9 mouse cellular contexts compared by ENCODE assay signal in the genomic region with DNA sequence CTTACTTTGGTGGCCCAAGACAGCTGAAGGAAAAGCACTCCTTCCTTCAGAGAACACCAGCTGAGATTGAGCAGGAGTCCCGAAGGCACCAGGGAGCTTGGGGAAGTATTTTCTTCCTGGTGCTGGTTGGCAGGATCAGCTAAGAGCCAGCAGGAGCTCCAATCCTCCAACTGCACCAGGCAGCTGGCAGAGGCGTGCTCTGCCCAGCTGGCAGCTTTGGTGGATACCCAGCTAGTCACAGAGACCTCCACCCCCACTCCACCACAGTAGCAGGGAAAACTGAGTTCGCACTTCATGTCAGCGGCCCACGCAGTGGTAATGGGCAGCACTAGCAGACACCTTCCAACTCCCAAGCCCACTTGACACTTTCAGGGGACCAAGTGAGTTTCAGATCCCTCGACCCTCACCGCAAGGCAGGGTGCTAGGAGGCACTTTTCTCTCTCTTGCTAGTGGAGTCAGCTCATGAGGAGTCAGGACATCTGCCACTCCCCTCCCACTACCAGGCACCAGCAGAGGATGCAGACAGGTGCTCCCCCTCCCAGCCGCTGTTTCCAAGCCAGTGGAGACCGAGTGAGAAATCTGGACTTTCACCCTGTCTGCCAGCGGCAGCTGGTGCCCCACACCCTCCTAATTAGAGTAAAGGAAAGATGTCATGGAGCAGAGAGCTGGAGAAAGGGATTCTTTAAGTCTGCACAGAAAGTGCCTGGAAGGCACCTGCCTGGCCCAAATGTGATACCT. TPM values are rescaled to one million over a fixed set of nuclear protein-coding genes. Genes with fewer than 3 reads are reported as not detected.
A peak's percentile ranks its signal among the peaks of the same experiment; 100 is the strongest.
DNase-seq lines count a peak whose midpoint lies in the region; ATAC-seq and TF ChIP-seq lines count a peak whose summit lies in the region.
"Had no signal": no experiment of that assay in that cellular context is flagged by ENCODE, and none has a peak within 500 bp of the region (broad histone marks: within the 10 kb centered on the region; RNA-seq: fewer than 3 reads in every experiment).

No protein-coding gene starts in this region.

- H3K36me3 ChIP-seq in hindbrain, postnatal 0 days (ENCODE audit: insufficient read depth, low read length): no peaks in the 10 kb centered on the region
- no peaks in the 10 kb centered on the region for H3K36me3 ChIP-seq in hindbrain, embryonic 13.5 days
- no peaks in the 10 kb centered on the region for H3K36me3 ChIP-seq in intestine, embryonic 14.5 days (ENCODE audit: control insufficient read depth, insufficient read depth, low read length)

- H3K4me3 ChIP-seq in hindbrain, postnatal 0 days (ENCODE audit: low read length): no peak overlapping the region
- H3K4me3 ChIP-seq in hindbrain, embryonic 13.5 days: no peak overlapping the region
- H3K4me3 ChIP-seq in intestine, embryonic 14.5 days (ENCODE audit: low read depth, low read length): no peak overlapping the region

- TF ChIP-seq CTCF in hindbrain, postnatal 0 days (IDR thresholded peaks at IDR 0.05; ENCODE audit: low read depth): no peak

- H3K27ac ChIP-seq in hindbrain, postnatal 0 days: no peak overlapping the region
- no peak overlapping the region for H3K27ac ChIP-seq in hindbrain, embryonic 13.5 days
- H3K27ac ChIP-seq in intestine, embryonic 14.5 days (ENCODE audit: low read depth): no peak overlapping the region

- DNase-seq in hindbrain, postnatal 0 days (ENCODE audit: low spot score): peak; percentile 43
- peak; percentile 58 for DNase-seq in intestine, embryonic 14.5 days (ENCODE audit: low spot score)
- peak; percentile 32 to 50 for DNase-seq in layer of hippocampus, adult 8-10 months (ENCODE audit: low spot score in 2 of 2)
- DNase-seq in right cerebral cortex, postnatal 25 days: peak; percentile 31
- no peak for DNase-seq in lung, postnatal 4 days
- DNase-seq in ovary, postnatal 36 days (ENCODE audit: low spot score): no peak
- DNase-seq in spleen, postnatal 4 days (ENCODE audit: low spot score in 2 of 2): no peak
- DNase-seq: lung, embryonic 14.5 days had no signal

- H3K27me3 ChIP-seq in hindbrain, postnatal 0 days (ENCODE audit: insufficient read depth, low read length): no peaks in the 10 kb centered on the region
- no peaks in the 10 kb centered on the region for H3K27me3 ChIP-seq in hindbrain, embryonic 13.5 days
- no peaks in the 10 kb centered on the region for H3K27me3 ChIP-seq in intestine, embryonic 14.5 days (replicated peaks; ENCODE audit: control insufficient read depth, insufficient read depth, low read length)

- peak; percentile 82 for ATAC-seq in hindbrain, postnatal 0 days
- ATAC-seq in hindbrain, embryonic 13.5 days (ENCODE audit: low FRiP score): no peak
- ATAC-seq in intestine, embryonic 14.5 days (replicated peaks; ENCODE audit: low FRiP score, low TSS enrichment, low read depth): peak; percentile 78; the same call in 1 of the 2 replicates

- WGBS in hindbrain, postnatal 0 days: 54% methylated on average over 10 of the region's 10 CpGs
- 63% methylated on average over 10 of the region's 10 CpGs for WGBS in hindbrain, embryonic 13.5 days
- WGBS in intestine, embryonic 14.5 days: 51% methylated on average over 10 of the region's 10 CpGs

- no peaks in the 10 kb centered on the region for H3K9me3 ChIP-seq in hindbrain, postnatal 0 days (ENCODE audit: low read length)
- H3K9me3 ChIP-seq in hindbrain, embryonic 13.5 days: no peaks in the 10 kb centered on the region
- no peaks in the 10 kb centered on the region for H3K9me3 ChIP-seq in intestine, embryonic 14.5 days (ENCODE audit: control insufficient read depth, low read length)

- no peak overlapping the region for H3K9ac ChIP-seq in hindbrain, postnatal 0 days (replicated peaks; ENCODE audit: low read length)
- H3K9ac ChIP-seq in hindbrain, embryonic 13.5 days: no peak overlapping the region
- no peak overlapping the region for H3K9ac ChIP-seq in intestine, embryonic 14.5 days (ENCODE audit: low read length)
- H3K9ac ChIP-seq: lung, embryonic 14.5 days had no signal

- no peaks in the 10 kb centered on the region for H3K4me1 ChIP-seq in hindbrain, postnatal 0 days (ENCODE audit: insufficient read depth, low read length)
- H3K4me1 ChIP-seq in hindbrain, embryonic 13.5 days (replicated peaks): no peaks in the 10 kb centered on the region
- H3K4me1 ChIP-seq in intestine, embryonic 14.5 days (replicated peaks; ENCODE audit: control insufficient read depth, insufficient read depth, low read length): no peaks in the 10 kb centered on the region

- no peak overlapping the region for H3K4me2 ChIP-seq in hindbrain, postnatal 0 days (ENCODE audit: low read depth, low read length)
- no peak overlapping the region for H3K4me2 ChIP-seq in hindbrain, embryonic 13.5 days
- no peak overlapping the region for H3K4me2 ChIP-seq in intestine, embryonic 14.5 days (ENCODE audit: low read length)
- H3K4me2 ChIP-seq: lung, embryonic 14.5 days had no signal

RNA-seq across cellular contexts. Expression of a gene that starts 10.4 kb away (rescaled TPM):
- 4.9 and 5.9 TPM in 2 replicates for total RNA-seq in hindbrain, postnatal 0 days (2014; rRNA removed)
- polyA plus RNA-seq in hindbrain, postnatal 0 days (2015; fragmentation: Nextera tagmentation; extraction: Ambion mirVana): 2.3 and 2.6 TPM in 2 replicates
- polyA plus RNA-seq in hindbrain, embryonic 13.5 days (2015; fragmentation: Nextera tagmentation; extraction: Ambion mirVana): 5.4 and 6.5 TPM in 2 replicates
- polyA plus RNA-seq in intestine, embryonic 14.5 days (2014; fragmentation: Nextera tagmentation; extraction: Ambion mirVana): 12.3 and 13.9 TPM in 2 replicates
- total RNA-seq in layer of hippocampus, adult 8-10 months (2022): 1 to 10 TPM; 7.4 to 9.6 (median 8.9) TPM

RNA-seq across cellular contexts. Expression of a gene that starts 50.8 kb away (rescaled TPM):
- 12.5 and 12.8 TPM in 2 replicates for total RNA-seq in hindbrain, postnatal 0 days (2014; rRNA removed)
- 11.2 and 11.3 TPM in 2 replicates for polyA plus RNA-seq in hindbrain, postnatal 0 days (2015; fragmentation: Nextera tagmentation; extraction: Ambion mirVana)
- polyA plus RNA-seq in hindbrain, embryonic 13.5 days (2015; fragmentation: Nextera tagmentation; extraction: Ambion mirVana): 15.6 and 17.9 TPM in 2 replicates
- polyA plus RNA-seq in intestine, embryonic 14.5 days (2014; fragmentation: Nextera tagmentation; extraction: Ambion mirVana): 18.9 and 20.9 TPM in 2 replicates
- 10 to 100 TPM; 19.1 to 24.0 (median 20.6) TPM for total RNA-seq in layer of hippocampus, adult 8-10 months (2022)

Comparison
In these comparisons a context has a peak if more than half of its experiments do, and no peak if none do; other contexts are left out.
1. DNase-seq: peak in hindbrain, postnatal 0 days (single experiment), intestine, embryonic 14.5 days (single experiment), layer of hippocampus, adult 8-10 months (2 of 2) and right cerebral cortex, postnatal 25 days (single experiment); none in lung, postnatal 4 days (0 of 2), ovary, postnatal 36 days (single experiment) and spleen, postnatal 4 days (0 of 2).